In genomic region chr7:139684553-139684929, GRCm38 (mm10) we compare ENCODE assay signal across 8 mouse cellular contexts. TPM values are rescaled to one million over a fixed set of nuclear protein-coding genes. Genes with fewer than 3 reads are reported as not detected.
DNase-seq lines count a peak whose midpoint lies in the region; ATAC-seq and TF ChIP-seq lines count a peak whose summit lies in the region.

No protein-coding gene starts in this region.

- ATAC-seq in heart, embryonic 15.5 days (replicated peaks; ENCODE audit: insufficient number of reproducible peaks, insufficient read depth, low FRiP score, low read depth), result peak; percentile 74
- peak; percentile 68 for ATAC-seq in liver, embryonic 14.5 days (ENCODE audit: insufficient read depth)
- ATAC-seq in neural tube, embryonic 11.5 days (ENCODE audit: insufficient read depth, low FRiP score, low TSS enrichment), result peak; percentile 84
- peak; percentile 89 for ATAC-seq in stomach, postnatal 0 days (ENCODE audit: low FRiP score, low TSS enrichment)

- no peaks in the 10 kb centered on the region for H3K36me3 ChIP-seq in heart, embryonic 15.5 days
- H3K36me3 ChIP-seq in liver, embryonic 14.5 days (replicated peaks; ENCODE audit: control insufficient read depth, insufficient read depth, low read depth), result no peaks in the 10 kb centered on the region
- no peaks in the 10 kb centered on the region for H3K36me3 ChIP-seq in neural tube, embryonic 11.5 days (ENCODE audit: control insufficient read depth, insufficient read depth, low read length)
- H3K36me3 ChIP-seq in stomach, postnatal 0 days (ENCODE audit: control insufficient read depth, insufficient read depth, low read length), result no peaks in the 10 kb centered on the region

- H3K4me1 ChIP-seq in brown adipose tissue, adult 24 weeks (ENCODE audit: control insufficient read depth, insufficient read depth, insufficient read length, low read length), result no peaks in the 10 kb centered on the region
- peaks cover 9% of the 10 kb centered on the region for H3K4me1 ChIP-seq in heart, embryonic 15.5 days (replicated peaks)
- H3K4me1 ChIP-seq in liver, embryonic 14.5 days (replicated peaks; ENCODE audit: control insufficient read depth in 2 of 2, insufficient read depth in 2 of 2, low read length in 1 of 2), result peaks cover 0 to 5% of the 10 kb centered on the region in 2 experiments; a peak in 2 of 4 replicates
- no peaks in the 10 kb centered on the region for H3K4me1 ChIP-seq in neural tube, embryonic 11.5 days (ENCODE audit: control insufficient read depth, insufficient read depth, low read length)
- no peaks in the 10 kb centered on the region for H3K4me1 ChIP-seq in stomach, postnatal 0 days (replicated peaks; ENCODE audit: control insufficient read depth, insufficient read depth)

- peaks cover 24% of the 10 kb centered on the region for H3K27me3 ChIP-seq in heart, embryonic 15.5 days
- H3K27me3 ChIP-seq in liver, embryonic 14.5 days (ENCODE audit: control insufficient read depth, insufficient read depth, low read length), result no peaks in the 10 kb centered on the region
- no peaks in the 10 kb centered on the region for H3K27me3 ChIP-seq in neural tube, embryonic 11.5 days (ENCODE audit: control insufficient read depth, insufficient read depth, low read length)
- H3K27me3 ChIP-seq in stomach, postnatal 0 days (ENCODE audit: control insufficient read depth, insufficient read depth, low read length), result no peaks in the 10 kb centered on the region

- peak overlapping the region; percentile 50 for H3K9ac ChIP-seq in heart, embryonic 15.5 days
- no peak overlapping the region for H3K9ac ChIP-seq in liver, embryonic 14.5 days (replicated peaks)
- peak overlapping the region; percentile 33; the same call in 1 of the 2 replicates for H3K9ac ChIP-seq in neural tube, embryonic 11.5 days (ENCODE audit: low read length)
- H3K9ac ChIP-seq in stomach, postnatal 0 days (ENCODE audit: low read length), result peak overlapping the region; percentile 52

- peak; percentile 96 for DNase-seq in CD4-positive, CD25-positive, alpha-beta regulatory T cell, adult 2 months (ENCODE audit: low read depth, low spot score)
- DNase-seq in fibroblast of lung, adult 2 months (ENCODE audit: low read depth), result peak; percentile 67
- DNase-seq in kidney, postnatal 25 days, result peak; percentile 95 to 98
- peak; percentile 73 to 81 (median 78) for DNase-seq in liver, embryonic 14.5 days (ENCODE audit: low read depth in 3 of 3, low spot score in 3 of 3)
- peak; percentile 90 for DNase-seq in neural tube, embryonic 11.5 days (ENCODE audit: low spot score)
- DNase-seq in stomach, postnatal 0 days (ENCODE audit: low spot score), result peak; percentile 89

- H3K27ac ChIP-seq in brown adipose tissue, adult 24 weeks (replicated peaks; ENCODE audit: low read depth, low read length), result peak overlapping the region; percentile 43; the same call in 1 of the 2 replicates
- H3K27ac ChIP-seq in heart, embryonic 15.5 days, result peak overlapping the region; percentile 26
- H3K27ac ChIP-seq in liver, embryonic 14.5 days, result no peak overlapping the region
- no peak overlapping the region for H3K27ac ChIP-seq in neural tube, embryonic 11.5 days (ENCODE audit: low read depth, low read length)
- H3K27ac ChIP-seq in stomach, postnatal 0 days (replicated peaks), result no peak overlapping the region; the same call in 1 of the 2 replicates

- WGBS in heart, embryonic 15.5 days, result under 1% methylated on average over 14 of the region's 14 CpGs
- under 1% methylated on average over 14 of the region's 14 CpGs for whole genome bisulfite sequencing in liver, embryonic 14.5 days (ENCODE audit: insufficient replicate concordance)
- WGBS in neural tube, embryonic 11.5 days, result under 1% methylated on average over 14 of the region's 14 CpGs
- WGBS in stomach, postnatal 0 days, result 1% methylated on average over 14 of the region's 14 CpGs

- no peak for TF ChIP-seq EP300 in liver, embryonic 14.5 days (IDR thresholded peaks at IDR 0.05; ENCODE audit: low read depth)
- no peak for TF ChIP-seq EP300 in stomach, postnatal 0 days (optimal IDR thresholded peaks at IDR 0.05)

- H3K4me2 ChIP-seq in heart, embryonic 15.5 days, result peak overlapping the region; percentile 93
- peak overlapping the region; percentile 65 for H3K4me2 ChIP-seq in liver, embryonic 14.5 days (ENCODE audit: low read depth)
- H3K4me2 ChIP-seq in neural tube, embryonic 11.5 days (ENCODE audit: low read depth), result peak overlapping the region; percentile 71
- H3K4me2 ChIP-seq in stomach, postnatal 0 days (replicated peaks; ENCODE audit: low read depth), result peak overlapping the region; percentile 85

- peak overlapping the region; percentile 89 for H3K4me3 ChIP-seq in brown adipose tissue, adult 24 weeks (ENCODE audit: insufficient read depth, low read depth, low read length)
- H3K4me3 ChIP-seq in heart, embryonic 15.5 days, result peak overlapping the region; percentile 57
- peak overlapping the region; percentile 14 to 49 for H3K4me3 ChIP-seq in liver, embryonic 14.5 days (ENCODE audit: insufficient read depth in 1 of 2, low read depth in 2 of 2, low read length in 2 of 2)
- peak overlapping the region; percentile 37 for H3K4me3 ChIP-seq in neural tube, embryonic 11.5 days (ENCODE audit: low read depth, low read length)
- H3K4me3 ChIP-seq in stomach, postnatal 0 days (ENCODE audit: low read depth, low read length), result peak overlapping the region; percentile 48

- no peaks in the 10 kb centered on the region for H3K9me3 ChIP-seq in heart, embryonic 15.5 days (replicated peaks)
- no peaks in the 10 kb centered on the region for H3K9me3 ChIP-seq in liver, embryonic 14.5 days (ENCODE audit: control insufficient read depth, low read length)
- H3K9me3 ChIP-seq in neural tube, embryonic 11.5 days (ENCODE audit: control insufficient read depth, low read length), result no peaks in the 10 kb centered on the region
- no peaks in the 10 kb centered on the region for H3K9me3 ChIP-seq in stomach, postnatal 0 days (ENCODE audit: control insufficient read depth, low read length)

- TF ChIP-seq CTCF in liver, embryonic 14.5 days (IDR thresholded peaks at IDR 0.05; ENCODE audit: low read depth), result peak; percentile 83
- peak; percentile 93 for TF ChIP-seq CTCF in stomach, postnatal 0 days (IDR thresholded peaks at IDR 0.05; ENCODE audit: low read depth)

RNA-seq across cellular contexts. Expression of gene Cfap46, which starts 0.9 kb away (rescaled TPM):
- 0.40 TPM in 1 of 2 replicates, not detected in the other for polyA plus RNA-seq in brown adipose tissue, adult 24 weeks (2012; ENCODE audit: insufficient read depth, insufficient read length, missing spikeins)
- 0.20 and 0.47 TPM in 2 replicates for polyA plus RNA-seq in heart, embryonic 15.5 days (2015; fragmentation: Nextera tagmentation; extraction: Ambion mirVana)
- 0.01 TPM in 1 of 2 replicates, not detected in the other for polyA plus RNA-seq in liver, embryonic 14.5 days (2012; rRNA removed)
- polyA plus RNA-seq in liver, embryonic 14.5 days (2014; fragmentation: Nextera tagmentation; extraction: Ambion mirVana), result not detected in 2 replicates
- 0.50 and 0.73 TPM in 2 replicates for polyA plus RNA-seq in neural tube, embryonic 11.5 days (2014; fragmentation: Nextera tagmentation; extraction: Ambion mirVana)
- 0.08 and 0.12 TPM in 2 replicates for polyA plus RNA-seq in stomach, postnatal 0 days (2015; fragmentation: Nextera tagmentation; extraction: Ambion mirVana)

Comparison
In these comparisons a context has a peak if more than half of its experiments do, and no peak if none do; other contexts are left out.
1. H3K27ac ChIP-seq: peak in brown adipose tissue, adult 24 weeks (single experiment) and heart, embryonic 15.5 days (single experiment); none in liver, embryonic 14.5 days (single experiment), neural tube, embryonic 11.5 days (single experiment) and stomach, postnatal 0 days (single experiment).
2. H3K4me3 ChIP-seq: peak in every context shown above with its lines; median percentile 89 in brown adipose tissue, adult 24 weeks; 57 in heart, embryonic 15.5 days; 48 in stomach, postnatal 0 days; 37 in neural tube, embryonic 11.5 days; 32 in liver, embryonic 14.5 days.
3. Peak in every context shown above with its lines, with median percentiles within 50 percentile points of each other: DNase-seq, ATAC-seq and H3K4me2 ChIP-seq.